Mouse (Mus musculus): ENCODE results near the gene Pik3c2g.

- no peak for TF ChIP-seq EP300 (IDR thresholded peaks at IDR 0.05; ENCODE audit: insufficient read depth, low read depth, low read length)
- no peak for TF ChIP-seq CTCF (IDR thresholded peaks at IDR 0.05)
Measured at GRCm38 (mm10) chr6:139978114-139978513, 391.1 kb downstream of the Pik3c2g start.
